ENCODE assay signal across 9 mouse cellular contexts in the genomic region with DNA sequence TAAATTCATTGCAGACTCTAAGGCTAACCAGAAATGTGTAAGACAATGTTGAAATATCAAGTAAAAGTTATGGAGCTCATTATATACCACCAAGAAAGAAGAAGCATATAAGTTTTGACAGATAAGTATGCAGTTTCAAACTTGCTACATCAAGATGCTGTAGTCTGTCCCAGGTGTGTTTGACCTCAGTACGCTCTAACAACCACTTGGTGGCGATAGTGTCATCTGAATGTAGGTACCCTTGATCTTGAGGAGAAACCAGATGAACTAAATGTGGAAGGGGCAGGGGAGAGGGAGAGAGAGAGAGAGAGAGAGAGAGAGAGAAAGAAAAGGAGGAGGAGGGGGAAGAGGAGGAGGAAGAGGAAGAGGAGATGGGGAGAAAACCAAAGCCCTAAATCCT. TPM values are rescaled to one million over a fixed set of nuclear protein-coding genes. Genes with fewer than 3 reads are reported as not detected.
DNase-seq lines count a peak whose midpoint lies in the region; ATAC-seq and TF ChIP-seq lines count a peak whose summit lies in the region.
"Had no signal": no experiment of that assay in that cellular context is flagged by ENCODE, and none has a peak within 500 bp of the region (broad histone marks: within the 10 kb centered on the region; RNA-seq: fewer than 3 reads in every experiment).

No protein-coding gene starts in this region.

- WGBS in lung, embryonic 14.5 days = 0% methylated on average over 2 of the region's 2 CpGs
- WGBS in hindbrain, postnatal 0 days = 5% methylated on average over 2 of the region's 2 CpGs
- WGBS in stomach, embryonic 14.5 days = 0% methylated on average over 2 of the region's 2 CpGs

- H3K27ac ChIP-seq in lung, embryonic 14.5 days (ENCODE audit: low read depth) = no peak overlapping the region
- no peak overlapping the region for H3K27ac ChIP-seq in hindbrain, postnatal 0 days
- H3K27ac ChIP-seq in stomach, embryonic 14.5 days (ENCODE audit: low read length) = no peak overlapping the region
- H3K27ac ChIP-seq: heart, embryonic 15.5 days had no signal

- ATAC-seq in lung, embryonic 14.5 days (ENCODE audit: insufficient read depth) = no peak
- ATAC-seq in hindbrain, postnatal 0 days = 0 out of 2 replicates have a peak, but pooled peaks have one; percentile 55
- ATAC-seq in stomach, embryonic 14.5 days (ENCODE audit: insufficient number of reproducible peaks, insufficient read depth, low FRiP score, low read depth) = peak; percentile 33; the same call in 1 of the 2 replicates

- no peak overlapping the region for H3K4me2 ChIP-seq in lung, embryonic 14.5 days
- H3K4me2 ChIP-seq in hindbrain, postnatal 0 days (ENCODE audit: low read depth, low read length) = no peak overlapping the region
- H3K4me2 ChIP-seq in stomach, embryonic 14.5 days (replicated peaks; ENCODE audit: low read depth, low read length) = no peak overlapping the region
- H3K4me2 ChIP-seq: heart, embryonic 15.5 days had no signal

- no peaks in the 10 kb centered on the region for H3K36me3 ChIP-seq in lung, embryonic 14.5 days (ENCODE audit: insufficient read depth)
- H3K36me3 ChIP-seq in hindbrain, postnatal 0 days (ENCODE audit: insufficient read depth, low read length) = no peaks in the 10 kb centered on the region
- H3K36me3 ChIP-seq in stomach, embryonic 14.5 days (ENCODE audit: control insufficient read depth, insufficient read depth, low read length) = no peaks in the 10 kb centered on the region
- H3K36me3 ChIP-seq: heart, embryonic 15.5 days had no signal

- no peaks in the 10 kb centered on the region for H3K27me3 ChIP-seq in lung, embryonic 14.5 days (ENCODE audit: insufficient read depth, low read length)
- no peaks in the 10 kb centered on the region for H3K27me3 ChIP-seq in hindbrain, postnatal 0 days (ENCODE audit: insufficient read depth, low read length)
- H3K27me3 ChIP-seq in stomach, embryonic 14.5 days (ENCODE audit: control insufficient read depth, insufficient read depth, low read length) = no peaks in the 10 kb centered on the region
- H3K27me3 ChIP-seq: heart, embryonic 15.5 days had no signal

- no peaks in the 10 kb centered on the region for H3K4me1 ChIP-seq in lung, embryonic 14.5 days (ENCODE audit: insufficient read depth)
- no peaks in the 10 kb centered on the region for H3K4me1 ChIP-seq in hindbrain, postnatal 0 days (ENCODE audit: insufficient read depth, low read length)
- H3K4me1 ChIP-seq in stomach, embryonic 14.5 days (ENCODE audit: control insufficient read depth, insufficient read depth, low read length) = no peaks in the 10 kb centered on the region
- H3K4me1 ChIP-seq: heart, embryonic 15.5 days had no signal

- no peaks in the 10 kb centered on the region for H3K9me3 ChIP-seq in lung, embryonic 14.5 days (ENCODE audit: low read depth, low read length)
- H3K9me3 ChIP-seq in hindbrain, postnatal 0 days (ENCODE audit: low read length) = no peaks in the 10 kb centered on the region
- H3K9me3 ChIP-seq in stomach, embryonic 14.5 days (ENCODE audit: control insufficient read depth, low read depth, low read length) = no peaks in the 10 kb centered on the region
- H3K9me3 ChIP-seq: heart, embryonic 15.5 days had no signal

- no peak overlapping the region for H3K4me3 ChIP-seq in lung, embryonic 14.5 days (ENCODE audit: low read depth, low read length)
- H3K4me3 ChIP-seq in hindbrain, postnatal 0 days (ENCODE audit: low read length) = no peak overlapping the region
- no peak overlapping the region for H3K4me3 ChIP-seq in stomach, embryonic 14.5 days (ENCODE audit: low read depth, low read length)
- H3K4me3 ChIP-seq: heart, embryonic 15.5 days had no signal

- DNase-seq in cerebellum, adult 18-20 months = peak; percentile 13 to 32
- no peak for DNase-seq in cerebellum, adult 9-11 months
- peak; percentile 63 for DNase-seq in lung, embryonic 14.5 days
- DNase-seq in lung, postnatal 25 days (ENCODE audit: low spot score) = no peak
- DNase-seq in brain, adult 2 months (ENCODE audit: low read depth, low spot score) = peak; percentile 57
- peak; percentile 62 for DNase-seq in hindbrain, postnatal 0 days (ENCODE audit: low spot score)
- no peak for DNase-seq in gastrocnemius, adult 18-20 months (ENCODE audit: low spot score)

- no peak overlapping the region for H3K9ac ChIP-seq in lung, embryonic 14.5 days
- H3K9ac ChIP-seq in hindbrain, postnatal 0 days (replicated peaks; ENCODE audit: low read length) = no peak overlapping the region
- H3K9ac ChIP-seq in stomach, embryonic 14.5 days (replicated peaks; ENCODE audit: low read depth, low read length) = no peak overlapping the region
- H3K9ac ChIP-seq: heart, embryonic 15.5 days had no signal

- TF ChIP-seq CTCF in lung, embryonic 14.5 days (IDR thresholded peaks at IDR 0.05; ENCODE audit: low read depth) = peak; percentile 59
- peak; percentile 72 for TF ChIP-seq CTCF in hindbrain, postnatal 0 days (IDR thresholded peaks at IDR 0.05; ENCODE audit: low read depth)

RNA-seq across cellular contexts. Expression of gene Tmprss11a, which starts 36.1 kb away (rescaled TPM):
- polyA plus RNA-seq in lung, embryonic 14.5 days (2014; fragmentation: Nextera tagmentation; extraction: Ambion mirVana) = 0.07 and 0.11 TPM in 2 replicates
- total RNA-seq in hindbrain, postnatal 0 days (2014; rRNA removed) = not detected in 2 replicates
- 0.06 TPM in 1 of 2 replicates, not detected in the other for polyA plus RNA-seq in hindbrain, postnatal 0 days (2015; fragmentation: Nextera tagmentation; extraction: Ambion mirVana)
- polyA plus RNA-seq in stomach, embryonic 14.5 days (2014; fragmentation: Nextera tagmentation; extraction: Ambion mirVana) = 0.73 and 1.1 TPM in 2 replicates
- not detected for total RNA-seq in gastrocnemius, adult 18-20 months (2021)
- polyA plus RNA-seq: heart, embryonic 15.5 days had no signal

RNA-seq across cellular contexts. Expression of gene Tmprss11d, which starts 59.5 kb away (rescaled TPM):
- polyA plus RNA-seq in lung, embryonic 14.5 days (2014; fragmentation: Nextera tagmentation; extraction: Ambion mirVana) = not detected in 2 replicates
- 0.21 TPM in 1 of 2 replicates, not detected in the other for total RNA-seq in hindbrain, postnatal 0 days (2014; rRNA removed)
- polyA plus RNA-seq in hindbrain, postnatal 0 days (2015; fragmentation: Nextera tagmentation; extraction: Ambion mirVana) = 0.08 TPM in 1 of 2 replicates, not detected in the other
- polyA plus RNA-seq in stomach, embryonic 14.5 days (2014; fragmentation: Nextera tagmentation; extraction: Ambion mirVana) = 1.3 TPM in 2 replicates
- not detected for total RNA-seq in gastrocnemius, adult 18-20 months (2021)
- polyA plus RNA-seq: heart, embryonic 15.5 days had no signal

Comparison
In these comparisons a context has a peak if more than half of its experiments do, and no peak if none do; other contexts are left out.
1. DNase-seq: peak in cerebellum, adult 18-20 months (2 of 2), lung, embryonic 14.5 days (single experiment), brain, adult 2 months (single experiment) and hindbrain, postnatal 0 days (single experiment); none in cerebellum, adult 9-11 months (single experiment), lung, postnatal 25 days (single experiment) and gastrocnemius, adult 18-20 months (single experiment).